Mouse (Mus musculus): ENCODE measurements around the gene Fam241b. TPM values are rescaled to one million over a fixed set of nuclear protein-coding genes. Genes with fewer than 3 reads are reported as not detected.

Gene Fam241b
- polyA plus RNA-seq, 1 experiment from 2014 or later = 193 TPM

- H3K9ac ChIP-seq (ENCODE audit: low read depth, low read length) = no peak overlapping the region
- ATAC-seq = no peak
These were observed 74.3 kb downstream of the Fam241b start for GRCm38 (mm10) chr10:62069398-62069797.

DNA sequence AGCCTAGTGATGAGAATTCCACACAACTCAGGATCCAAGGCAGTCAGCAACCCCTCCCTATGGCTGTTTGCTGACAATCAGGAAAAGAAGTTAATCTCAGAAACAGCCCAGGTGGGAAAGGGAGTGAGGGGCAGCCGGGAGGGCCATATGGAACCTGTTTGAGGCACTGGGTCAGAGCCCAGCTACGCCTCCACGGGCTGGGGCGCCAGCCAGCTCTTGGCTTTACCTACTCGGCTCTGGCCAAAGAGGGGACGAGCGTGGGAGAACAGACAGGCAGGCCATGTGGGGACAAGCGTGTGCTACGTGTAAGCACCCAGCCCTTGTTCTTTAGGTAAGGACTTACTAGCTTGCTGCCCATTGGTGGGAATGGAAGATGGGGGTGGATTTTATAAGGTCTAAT is 75.2 kb downstream of the Fam241b start:
- Histone ChIP-seq H3K4me3 (ENCODE audit: low read length) (no peak overlapping the region), H3K9me3 (ENCODE audit: control insufficient read depth, low read length) (no peaks in the 10 kb centered on the region), H3K36me3 (ENCODE audit: control insufficient read depth, insufficient read depth, low read length) (no peaks in the 10 kb centered on the region), H3K4me2 (ENCODE audit: low read length) (no peak overlapping the region), H3K27me3 (replicated peaks; ENCODE audit: control insufficient read depth, insufficient read depth, low read length) (no peaks in the 10 kb centered on the region), H3K9ac (ENCODE audit: low read depth, low read length) (no peak overlapping the region), H3K27ac (ENCODE audit: low read depth, low read length) (no peak overlapping the region), H3K4me1 (ENCODE audit: control insufficient read depth, insufficient read depth, low read depth, low read length) (no peaks in the 10 kb centered on the region)
- no peak for ATAC-seq
- WGBS = 79% methylated on average over 9 of the region's 9 CpGs

More at GRCm38 (mm10) chr10:62069398-62069797, 74.3 kb downstream of the Fam241b start:
- no peak overlapping the region for H3K4me2 ChIP-seq (ENCODE audit: low read length)
- no peak overlapping the region for H3K4me3 ChIP-seq (ENCODE audit: low read length)
- H3K9me3 ChIP-seq (ENCODE audit: control insufficient read depth, low read length) = no peaks in the 10 kb centered on the region
- H3K36me3 ChIP-seq (ENCODE audit: control insufficient read depth, insufficient read depth, low read length) = no peaks in the 10 kb centered on the region
- H3K27me3 ChIP-seq (replicated peaks; ENCODE audit: control insufficient read depth, insufficient read depth, low read length) = no peaks in the 10 kb centered on the region
- H3K27ac ChIP-seq (ENCODE audit: low read depth, low read length) = no peak overlapping the region
- H3K4me1 ChIP-seq (ENCODE audit: control insufficient read depth, insufficient read depth, low read depth, low read length) = no peaks in the 10 kb centered on the region
- 93% methylated on average over 7 of the region's 7 CpGs for WGBS

GRCm38 (mm10) chr10:62066213-62066612 is 77.5 kb downstream of the Fam241b start:
- Histone ChIP-seq H3K4me3 (ENCODE audit: low read length) (no peak overlapping the region), H3K27ac (ENCODE audit: low read depth, low read length) (no peak overlapping the region), H3K9me3 (ENCODE audit: control insufficient read depth, low read length) (no peaks in the 10 kb centered on the region), H3K9ac (ENCODE audit: low read depth, low read length) (no peak overlapping the region), H3K36me3 (ENCODE audit: control insufficient read depth, insufficient read depth, low read length) (no peaks in the 10 kb centered on the region), H3K4me2 (ENCODE audit: low read length) (no peak overlapping the region), H3K27me3 (replicated peaks; ENCODE audit: control insufficient read depth, insufficient read depth, low read length) (no peaks in the 10 kb centered on the region), H3K4me1 (ENCODE audit: control insufficient read depth, insufficient read depth, low read depth, low read length) (peaks cover under 1% of the 10 kb centered on the region)
- 79% methylated on average over 7 of the region's 7 CpGs for WGBS
- no peak for ATAC-seq

DNA sequence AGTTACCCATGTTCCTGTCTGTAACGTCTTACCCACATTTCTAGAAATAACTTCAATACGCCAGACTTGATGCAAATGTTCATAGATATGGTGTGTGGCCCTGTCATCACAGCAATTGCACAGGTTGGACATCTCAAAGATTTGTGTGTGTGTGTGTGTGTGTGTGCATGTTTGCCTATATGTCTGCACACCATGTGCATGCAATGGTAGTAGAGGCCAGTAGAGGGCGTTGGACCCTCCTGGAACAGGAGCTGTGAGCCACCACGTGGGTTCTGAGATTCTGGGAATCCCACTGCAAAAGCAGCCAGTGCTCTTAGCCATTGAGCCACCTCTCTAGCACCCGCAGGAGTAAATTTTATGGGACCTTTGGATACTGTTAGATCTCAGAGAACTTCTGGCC is 80.9 kb downstream of the Fam241b start:
- no peak for ATAC-seq
- 63% methylated on average over 5 of the region's 5 CpGs for WGBS
- H3K9me3 ChIP-seq (ENCODE audit: control insufficient read depth, low read length) = no peaks in the 10 kb centered on the region
- H3K9ac ChIP-seq (ENCODE audit: low read depth, low read length) = no peak overlapping the region
- H3K4me1 ChIP-seq (ENCODE audit: control insufficient read depth, insufficient read depth, low read depth, low read length) = peaks cover 13% of the 10 kb centered on the region
- H3K4me3 ChIP-seq (ENCODE audit: low read length) = no peak overlapping the region
- H3K4me2 ChIP-seq (ENCODE audit: low read length) = no peak overlapping the region
- H3K27ac ChIP-seq (ENCODE audit: low read depth, low read length) = no peak overlapping the region
- H3K27me3 ChIP-seq (replicated peaks; ENCODE audit: control insufficient read depth, insufficient read depth, low read length) = no peaks in the 10 kb centered on the region
- H3K36me3 ChIP-seq (ENCODE audit: control insufficient read depth, insufficient read depth, low read length) = no peaks in the 10 kb centered on the region

DNA sequence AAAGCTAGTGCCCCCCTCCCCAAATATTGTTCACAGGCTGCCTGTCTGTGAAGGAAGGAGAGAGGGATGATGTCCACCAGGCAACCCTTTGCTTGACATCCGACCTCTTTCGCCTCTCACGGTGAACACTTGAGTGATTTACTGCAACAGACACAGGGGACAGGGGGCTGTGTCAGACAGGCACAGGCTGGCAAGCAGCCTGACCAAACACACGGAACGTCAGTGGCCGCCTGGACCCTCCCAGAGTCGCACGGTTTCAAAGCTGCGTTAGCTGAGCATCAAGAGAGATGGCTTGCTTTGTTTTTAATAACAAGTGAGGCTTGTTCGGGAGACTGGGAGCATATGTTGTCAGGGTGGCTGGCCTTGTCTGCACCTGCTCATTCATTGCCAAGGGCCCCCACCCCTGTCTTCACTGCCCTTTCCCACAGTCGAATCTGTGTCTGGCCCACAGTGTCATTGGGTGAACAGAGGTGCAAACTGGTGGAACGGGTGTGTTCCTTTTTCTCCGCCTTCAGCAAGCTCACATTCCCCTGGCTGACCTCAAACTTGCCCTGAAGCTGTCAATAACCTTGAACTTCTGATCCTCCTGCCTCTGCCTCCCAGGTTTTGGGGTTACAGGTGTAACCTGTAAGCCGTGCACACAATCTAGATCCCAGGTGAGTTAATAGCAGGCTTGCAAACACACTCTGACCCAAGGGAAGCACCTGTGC is 82.6 kb downstream of the Fam241b start:
- H3K27ac ChIP-seq (ENCODE audit: low read depth, low read length) = no peak overlapping the region
- H3K36me3 ChIP-seq (ENCODE audit: control insufficient read depth, insufficient read depth, low read length) = no peaks in the 10 kb centered on the region
- H3K4me3 ChIP-seq (ENCODE audit: low read length) = no peak overlapping the region
- ATAC-seq = no peak; the same call in 1 of the 2 replicates
- no peak overlapping the region for H3K4me2 ChIP-seq (ENCODE audit: low read length)
- peaks cover 13% of the 10 kb centered on the region for H3K4me1 ChIP-seq (ENCODE audit: control insufficient read depth, insufficient read depth, low read depth, low read length)
- WGBS = 40% methylated on average over 14 of the region's 14 CpGs
- no peaks in the 10 kb centered on the region for H3K27me3 ChIP-seq (replicated peaks; ENCODE audit: control insufficient read depth, insufficient read depth, low read length)
- no peaks in the 10 kb centered on the region for H3K9me3 ChIP-seq (ENCODE audit: control insufficient read depth, low read length)
- 0 out of 2 replicates have a peak overlapping the region, but pooled peaks have one; percentile 11 for H3K9ac ChIP-seq (ENCODE audit: low read depth, low read length)

DNA sequence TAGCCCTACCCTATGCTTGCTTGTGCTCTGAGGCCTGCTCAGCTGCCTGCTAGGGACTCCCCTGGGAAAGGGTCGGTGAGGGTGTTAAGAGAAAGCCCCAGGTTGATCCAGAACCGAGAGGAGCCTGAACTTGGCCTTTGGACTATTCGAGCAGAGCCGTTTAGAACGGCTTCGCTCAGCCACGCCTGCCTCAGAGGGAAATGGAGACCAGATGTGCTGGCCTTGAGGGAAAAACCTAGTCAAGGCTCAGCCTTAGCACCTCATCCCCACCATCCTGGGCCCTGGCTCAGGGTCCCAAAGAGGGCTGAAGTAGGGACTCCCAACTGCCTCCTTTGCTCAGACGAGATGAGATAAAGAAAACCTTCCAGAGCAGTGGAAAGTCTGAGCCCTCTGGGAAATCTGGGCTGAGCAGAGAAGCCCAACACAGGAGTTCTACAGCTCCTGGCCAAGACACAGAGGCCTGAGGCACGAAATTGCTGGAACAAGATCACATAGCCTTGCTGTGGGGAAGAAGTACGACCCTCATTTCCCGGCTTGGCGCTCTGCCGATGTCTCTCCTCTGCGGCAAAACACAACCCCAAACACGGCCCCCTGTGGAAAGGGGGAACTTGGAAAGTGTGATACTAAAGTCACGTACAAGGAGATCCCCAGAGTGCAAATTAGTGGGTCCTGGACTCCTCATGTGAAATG is 83.4 kb downstream of the Fam241b start:
- no peak overlapping the region for H3K4me3 ChIP-seq (ENCODE audit: low read length)
- no peaks in the 10 kb centered on the region for H3K9me3 ChIP-seq (ENCODE audit: control insufficient read depth, low read length)
- no peaks in the 10 kb centered on the region for H3K36me3 ChIP-seq (ENCODE audit: control insufficient read depth, insufficient read depth, low read length)
- 53% methylated on average over 16 of the region's 16 CpGs for WGBS
- no peak overlapping the region for H3K27ac ChIP-seq (ENCODE audit: low read depth, low read length)
- 0 out of 2 replicates have a peak overlapping the region, but pooled peaks have one; percentile 11 for H3K9ac ChIP-seq (ENCODE audit: low read depth, low read length)
- no peak overlapping the region for H3K4me2 ChIP-seq (ENCODE audit: low read length)
- H3K27me3 ChIP-seq (replicated peaks; ENCODE audit: control insufficient read depth, insufficient read depth, low read length) = no peaks in the 10 kb centered on the region
- no peak for ATAC-seq
- peaks cover 15% of the 10 kb centered on the region for H3K4me1 ChIP-seq (ENCODE audit: control insufficient read depth, insufficient read depth, low read depth, low read length)

DNA sequence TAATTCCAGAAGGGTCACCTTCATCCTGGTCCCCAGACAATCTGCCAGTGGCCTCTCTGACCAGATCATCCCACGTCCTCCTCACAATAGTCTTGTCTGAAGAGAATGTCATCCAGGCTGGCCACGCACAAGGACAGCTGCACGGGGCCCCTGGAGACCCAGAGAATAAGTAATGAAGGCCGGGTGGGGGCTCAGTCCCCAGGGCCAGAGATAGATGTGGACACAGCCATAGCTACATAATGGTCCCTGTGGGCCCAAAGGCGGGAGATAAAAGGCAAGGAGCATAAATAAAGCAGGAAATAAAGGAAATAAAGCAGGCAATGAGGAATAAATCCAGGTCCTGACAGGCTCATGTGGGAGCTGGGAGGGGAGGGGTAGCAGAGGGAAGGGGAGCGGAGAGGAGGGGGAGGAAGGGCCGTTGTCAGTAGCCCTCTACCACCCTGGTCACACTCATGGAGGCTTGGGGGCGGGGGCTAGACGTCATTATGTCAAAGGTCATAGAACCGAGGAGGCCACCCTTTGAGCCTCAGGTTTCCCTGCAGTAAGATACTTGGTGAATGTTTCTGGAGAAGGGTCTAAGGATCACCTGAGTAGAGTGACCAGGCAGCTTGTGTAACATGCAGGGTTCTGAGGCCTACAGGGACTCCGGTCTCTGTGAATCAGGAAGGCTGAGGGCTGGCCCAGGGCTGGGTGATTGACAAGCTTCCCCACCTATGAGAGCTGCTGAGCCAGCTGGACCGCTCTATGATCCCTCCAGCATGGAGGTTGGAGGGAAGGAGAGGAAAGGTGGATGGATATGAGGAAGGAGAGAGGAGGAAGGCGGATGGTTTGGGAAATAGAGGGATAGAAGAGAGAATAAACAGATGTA is 85.0 kb downstream of the Fam241b start:
- H3K4me1 ChIP-seq (ENCODE audit: control insufficient read depth, insufficient read depth, low read depth, low read length) = peaks cover 15% of the 10 kb centered on the region
- no peaks in the 10 kb centered on the region for H3K36me3 ChIP-seq (ENCODE audit: control insufficient read depth, insufficient read depth, low read length)
- ATAC-seq = no peak
- 58% methylated on average over 13 of the region's 13 CpGs for WGBS
- H3K27ac ChIP-seq (ENCODE audit: low read depth, low read length) = no peak overlapping the region
- no peaks in the 10 kb centered on the region for H3K27me3 ChIP-seq (replicated peaks; ENCODE audit: control insufficient read depth, insufficient read depth, low read length)
- H3K4me2 ChIP-seq (ENCODE audit: low read length) = no peak overlapping the region
- no peak overlapping the region for H3K4me3 ChIP-seq (ENCODE audit: low read length)
- no peaks in the 10 kb centered on the region for H3K9me3 ChIP-seq (ENCODE audit: control insufficient read depth, low read length)
- no peak overlapping the region for H3K9ac ChIP-seq (ENCODE audit: low read depth, low read length)

Data from hindbrain, embryonic 16.5 days (tissue).